Mouse (Mus musculus): ENCODE results near the gene Klhdc1. TPM values are rescaled to one million over a fixed set of nuclear protein-coding genes. Genes with fewer than 3 reads are reported as not detected.

Klhdc1 gene
- polyA plus RNA-seq, 1 experiment from 2014 or later, result 11.6 TPM

DNA sequence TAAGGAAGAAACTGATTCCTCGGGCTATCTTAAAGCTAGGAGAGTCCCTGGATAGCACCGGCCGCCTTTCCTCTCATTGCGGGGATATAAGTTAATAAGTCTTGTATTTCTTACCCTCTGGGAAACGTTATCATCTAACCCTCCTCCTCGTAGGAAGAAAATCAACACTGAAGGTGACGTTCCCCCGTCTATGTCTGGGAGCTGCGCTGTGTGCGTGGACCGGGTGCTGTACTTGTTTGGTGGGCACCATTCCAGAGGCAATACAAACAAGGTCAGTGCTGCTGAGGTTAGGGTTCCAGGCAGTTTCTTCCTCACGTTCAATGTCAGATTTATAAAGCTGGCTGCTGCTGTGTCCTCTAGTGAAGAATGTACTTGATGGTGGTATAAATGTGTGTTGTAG is 61.2 kb downstream of the Klhdc1 start:
- no peak for ATAC-seq (ENCODE audit: low FRiP score)
- Histone ChIP-seq H3K9me3 (no peaks in the 10 kb centered on the region), H3K4me1 (replicated peaks) (peaks cover 28% of the 10 kb centered on the region), H3K36me3 (peaks cover 69% of the 10 kb centered on the region), H3K27ac (no peak overlapping the region), H3K4me3 (no peak overlapping the region), H3K9ac (no peak overlapping the region), H3K27me3 (no peaks in the 10 kb centered on the region), H3K4me2 (no peak overlapping the region)
- 97% methylated on average over 12 of the region's 12 CpGs for WGBS

DNA sequence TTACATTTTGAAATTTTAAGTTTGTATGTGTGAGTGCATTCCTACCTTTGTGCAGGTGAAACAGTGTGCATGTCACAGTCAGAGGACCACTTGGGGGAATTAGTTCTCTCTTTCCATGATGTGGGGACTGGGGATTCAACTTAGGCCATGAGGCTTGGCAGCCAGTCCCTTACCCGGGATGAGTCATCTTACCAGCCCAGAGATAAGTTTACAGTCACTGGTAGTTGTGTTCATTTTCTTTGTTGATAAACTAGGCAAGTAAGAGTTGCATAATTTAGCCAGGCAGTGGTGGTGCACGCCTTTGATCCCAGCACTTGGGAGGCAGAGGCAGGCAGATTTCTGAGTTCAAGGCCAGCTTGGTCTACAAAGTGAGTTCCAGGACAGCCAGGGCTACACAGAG is 63.1 kb downstream of the Klhdc1 start:
- WGBS, result 96% methylated on average over 2 of the region's 2 CpGs
- Histone ChIP-seq H3K9ac (no peak overlapping the region), H3K4me1 (replicated peaks) (peaks cover 13% of the 10 kb centered on the region), H3K27me3 (no peaks in the 10 kb centered on the region), H3K4me3 (no peak overlapping the region), H3K36me3 (peaks cover 87% of the 10 kb centered on the region), H3K9me3 (no peaks in the 10 kb centered on the region), H3K27ac (no peak overlapping the region), H3K4me2 (no peak overlapping the region)
- no peak for ATAC-seq (ENCODE audit: low FRiP score)

- Histone ChIP-seq H3K4me2 (no peak overlapping the region), H3K27me3 (no peaks in the 10 kb centered on the region), H3K27ac (no peak overlapping the region), H3K36me3 (peaks cover 94% of the 10 kb centered on the region), H3K9ac (no peak overlapping the region), H3K9me3 (no peaks in the 10 kb centered on the region), H3K4me1 (replicated peaks) (no peaks in the 10 kb centered on the region), H3K4me3 (no peak overlapping the region)
- WGBS, result 94% methylated on average over 7 of the region's 7 CpGs
- ATAC-seq (ENCODE audit: low FRiP score), result no peak
Measured at GRCm38 (mm10) chr12:69306333-69306732, 65.4 kb downstream of the Klhdc1 start.

GRCm38 (mm10) chr12:69309659-69310058 is 68.7 kb downstream of the Klhdc1 start:
- Histone ChIP-seq H3K9ac (no peak overlapping the region), H3K4me2 (no peak overlapping the region), H3K4me1 (replicated peaks) (no peaks in the 10 kb centered on the region), H3K27me3 (no peaks in the 10 kb centered on the region), H3K9me3 (no peaks in the 10 kb centered on the region), H3K4me3 (no peak overlapping the region), H3K27ac (no peak overlapping the region), H3K36me3 (peaks cover 90% of the 10 kb centered on the region)
- WGBS, result 95% methylated on average over 4 of the region's 4 CpGs
- ATAC-seq (ENCODE audit: low FRiP score), result no peak

- Histone ChIP-seq H3K4me3 (no peak overlapping the region), H3K36me3 (peaks cover 72% of the 10 kb centered on the region), H3K4me2 (no peak overlapping the region), H3K4me1 (replicated peaks) (no peaks in the 10 kb centered on the region), H3K27ac (no peak overlapping the region), H3K27me3 (no peaks in the 10 kb centered on the region), H3K9ac (no peak overlapping the region), H3K9me3 (no peaks in the 10 kb centered on the region)
- no peak for ATAC-seq (ENCODE audit: low FRiP score)
Measured at GRCm38 (mm10) chr12:69318431-69318830, 77.5 kb downstream of the Klhdc1 start.

GRCm38 (mm10) chr12:69331187-69331586 is 90.2 kb downstream of the Klhdc1 start:
- Histone ChIP-seq H3K27me3 (no peaks in the 10 kb centered on the region), H3K4me1 (replicated peaks) (no peaks in the 10 kb centered on the region), H3K4me3 (no peak overlapping the region), H3K27ac (no peak overlapping the region), H3K36me3 (peaks cover 69% of the 10 kb centered on the region), H3K9me3 (no peaks in the 10 kb centered on the region), H3K9ac (no peak overlapping the region), H3K4me2 (no peak overlapping the region)
- no peak for ATAC-seq (ENCODE audit: low FRiP score)
- 97% methylated on average over 3 of the region's 3 CpGs for WGBS

- H3K36me3 ChIP-seq, result peaks cover 68% of the 10 kb centered on the region
- no peaks in the 10 kb centered on the region for H3K9me3 ChIP-seq
- 100% methylated on average over 1 of the region's 1 CpGs for WGBS
- H3K27me3 ChIP-seq, result no peaks in the 10 kb centered on the region
- H3K4me2 ChIP-seq, result no peak overlapping the region
- H3K9ac ChIP-seq, result no peak overlapping the region
- ATAC-seq (ENCODE audit: low FRiP score), result no peak
- H3K27ac ChIP-seq, result no peak overlapping the region
- no peaks in the 10 kb centered on the region for H3K4me1 ChIP-seq (replicated peaks)
- no peak overlapping the region for H3K4me3 ChIP-seq
Measured at GRCm38 (mm10) chr12:69332147-69332546, 91.2 kb downstream of the Klhdc1 start.

GRCm38 (mm10) chr12:69333547-69333946 is 92.6 kb downstream of the Klhdc1 start:
- no peak overlapping the region for H3K9ac ChIP-seq
- WGBS, result 87% methylated on average over 2 of the region's 2 CpGs
- H3K4me1 ChIP-seq (replicated peaks), result no peaks in the 10 kb centered on the region
- no peak overlapping the region for H3K4me2 ChIP-seq
- ATAC-seq (ENCODE audit: low FRiP score), result no peak
- peaks cover 68% of the 10 kb centered on the region for H3K36me3 ChIP-seq
- no peak overlapping the region for H3K27ac ChIP-seq
- no peak overlapping the region for H3K4me3 ChIP-seq
- no peaks in the 10 kb centered on the region for H3K9me3 ChIP-seq
- H3K27me3 ChIP-seq, result no peaks in the 10 kb centered on the region

Other genes starting within 250 kb of the Klhdc1 start
- 1,307 and 1,397 TPM in 2 replicates for gene Rps29, start 82.0 kb upstream of the Klhdc1 start, polyA plus RNA-seq (2015; fragmentation: Nextera tagmentation; extraction: Ambion mirVana)
- 4.6 and 5.5 TPM in 2 replicates for gene Lrr1, start 72.4 kb upstream of the Klhdc1 start, polyA plus RNA-seq (2015; fragmentation: Nextera tagmentation; extraction: Ambion mirVana)
- 410 and 412 TPM in 2 replicates for gene Rpl36al, start 57.1 kb upstream of the Klhdc1 start, polyA plus RNA-seq (2015; fragmentation: Nextera tagmentation; extraction: Ambion mirVana)
- gene Mgat2, start 57.0 kb upstream of the Klhdc1 start, polyA plus RNA-seq (2015; fragmentation: Nextera tagmentation; extraction: Ambion mirVana), result 32.8 and 34.1 TPM in 2 replicates
- gene Gm49383, start 44.1 kb upstream of the Klhdc1 start, polyA plus RNA-seq (2015; fragmentation: Nextera tagmentation; extraction: Ambion mirVana), result 16.8 and 18.8 TPM in 2 replicates
- gene Dnaaf2, start 42.7 kb upstream of the Klhdc1 start, polyA plus RNA-seq (2015; fragmentation: Nextera tagmentation; extraction: Ambion mirVana), result 7.8 and 8.9 TPM in 2 replicates
- 16.2 and 17.3 TPM in 2 replicates for gene Gm49384, start 36.9 kb upstream of the Klhdc1 start, polyA plus RNA-seq (2015; fragmentation: Nextera tagmentation; extraction: Ambion mirVana)
- gene Pole2, start 13.0 kb upstream of the Klhdc1 start, polyA plus RNA-seq (2015; fragmentation: Nextera tagmentation; extraction: Ambion mirVana), result 5.7 and 6.7 TPM in 2 replicates
- 294 TPM in 2 replicates for gene Klhdc2, start 55.5 kb downstream of the Klhdc1 start, polyA plus RNA-seq (2015; fragmentation: Nextera tagmentation; extraction: Ambion mirVana)
- 90.8 and 98.8 TPM in 2 replicates for gene Nemf, start 116.0 kb downstream of the Klhdc1 start, polyA plus RNA-seq (2015; fragmentation: Nextera tagmentation; extraction: Ambion mirVana)
- 26.0 and 28.5 TPM in 2 replicates for gene Arf6, start 131.0 kb downstream of the Klhdc1 start, polyA plus RNA-seq (2015; fragmentation: Nextera tagmentation; extraction: Ambion mirVana)
- 0.81 and 1.4 TPM in 2 replicates for gene Gm9887, start 131.3 kb downstream of the Klhdc1 start, polyA plus RNA-seq (2015; fragmentation: Nextera tagmentation; extraction: Ambion mirVana)